Mouse (Mus musculus) telencephalon, adult 2 months (tissue): ENCODE results near the gene Grb7.

Experiments used
- DNase-seq: peaks from one replicate; pipeline ENCODE4 v3.0.0-alpha.2; 2011; ENCODE audit warnings: low read depth, low spot score

The Grb7 gene

DNA sequence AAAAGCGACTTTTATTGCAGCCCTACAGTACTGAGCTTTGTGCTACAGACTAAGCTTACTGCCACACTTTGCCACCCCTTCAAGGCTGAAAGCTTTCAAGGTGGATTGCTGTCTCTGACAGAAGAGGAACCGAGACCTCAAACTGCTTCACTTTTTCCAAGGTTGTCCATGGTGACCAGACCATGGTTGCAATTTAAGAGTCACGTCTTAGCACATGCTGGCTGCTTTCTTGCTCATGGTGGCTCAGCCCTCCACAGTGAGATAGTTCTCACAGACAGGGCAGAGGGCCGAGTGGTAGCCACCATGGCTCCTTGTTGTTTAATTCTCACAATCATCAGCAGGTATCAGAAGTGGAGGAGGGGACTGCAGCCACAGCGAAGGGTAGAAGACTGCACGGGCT is 24.6 kb downstream of the Grb7 start:
- no peak for DNase-seq

DNA sequence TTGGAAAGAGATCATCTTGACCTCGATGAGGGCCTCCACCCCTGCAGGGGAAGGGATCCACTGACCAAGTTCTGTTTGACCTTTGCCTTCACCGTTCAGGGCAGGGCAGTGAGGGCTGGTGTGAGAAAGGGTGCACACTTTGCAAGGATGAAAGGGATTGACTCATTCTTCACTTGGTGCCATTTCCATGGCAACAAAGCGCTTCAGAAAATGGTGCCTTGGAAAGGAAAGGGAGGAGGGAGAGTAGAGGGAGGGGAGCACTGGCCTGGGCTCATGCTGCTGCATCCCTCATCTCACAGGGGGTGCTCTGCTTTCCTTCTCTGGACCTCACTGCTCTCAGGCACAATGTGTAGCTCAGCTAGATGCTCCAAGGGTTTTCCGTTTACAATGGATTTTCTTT is 26.5 kb downstream of the Grb7 start:
- DNase-seq = no peak

DNA sequence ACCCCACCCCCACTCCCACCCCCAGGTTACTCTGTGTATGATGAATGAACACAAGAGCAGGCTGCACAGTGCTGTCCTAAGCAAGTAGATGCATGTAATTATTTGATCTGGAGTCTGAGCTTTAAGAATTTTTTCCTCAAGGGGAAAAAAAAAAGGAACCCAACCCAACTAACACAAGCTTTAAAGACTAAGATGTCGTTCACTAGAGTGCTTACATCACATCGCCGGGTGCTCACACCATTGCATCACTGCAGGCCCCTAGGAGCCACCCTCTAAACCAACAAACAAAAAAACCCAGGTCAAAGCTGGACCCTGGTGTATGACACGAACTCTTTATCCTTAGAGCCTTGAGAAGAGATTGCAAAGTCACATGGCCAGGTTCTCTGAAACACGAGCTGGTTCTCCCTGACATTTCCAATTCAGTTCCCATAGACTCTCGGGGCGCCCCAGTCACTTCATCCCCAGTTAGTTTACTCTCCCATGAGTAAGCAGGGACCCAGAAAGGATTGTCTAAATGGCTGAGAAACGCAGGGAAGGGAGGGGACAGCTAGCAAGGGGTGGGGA is 27.8 kb downstream of the Grb7 start:
- DNase-seq = no peak

DNA sequence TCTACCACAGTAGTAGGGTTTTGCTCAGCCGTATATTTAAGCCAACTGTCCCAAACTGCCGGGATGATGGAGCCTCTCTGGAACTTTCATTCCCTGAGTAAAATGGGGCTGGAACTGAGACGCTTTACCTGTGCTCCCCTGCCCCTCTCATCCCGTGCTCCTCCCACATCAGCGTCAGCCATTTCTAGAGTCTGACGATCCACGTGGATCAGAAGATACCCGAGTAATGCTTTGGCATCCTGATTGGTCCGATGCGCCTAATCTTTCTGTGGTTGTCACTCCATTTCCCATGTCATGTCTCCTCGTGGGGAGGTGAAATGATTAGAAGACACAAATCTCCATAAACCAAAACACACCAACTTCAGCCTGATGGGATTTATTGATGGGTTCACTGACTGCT is 28.8 kb downstream of the Grb7 start:
- DNase-seq = no peak

DNA sequence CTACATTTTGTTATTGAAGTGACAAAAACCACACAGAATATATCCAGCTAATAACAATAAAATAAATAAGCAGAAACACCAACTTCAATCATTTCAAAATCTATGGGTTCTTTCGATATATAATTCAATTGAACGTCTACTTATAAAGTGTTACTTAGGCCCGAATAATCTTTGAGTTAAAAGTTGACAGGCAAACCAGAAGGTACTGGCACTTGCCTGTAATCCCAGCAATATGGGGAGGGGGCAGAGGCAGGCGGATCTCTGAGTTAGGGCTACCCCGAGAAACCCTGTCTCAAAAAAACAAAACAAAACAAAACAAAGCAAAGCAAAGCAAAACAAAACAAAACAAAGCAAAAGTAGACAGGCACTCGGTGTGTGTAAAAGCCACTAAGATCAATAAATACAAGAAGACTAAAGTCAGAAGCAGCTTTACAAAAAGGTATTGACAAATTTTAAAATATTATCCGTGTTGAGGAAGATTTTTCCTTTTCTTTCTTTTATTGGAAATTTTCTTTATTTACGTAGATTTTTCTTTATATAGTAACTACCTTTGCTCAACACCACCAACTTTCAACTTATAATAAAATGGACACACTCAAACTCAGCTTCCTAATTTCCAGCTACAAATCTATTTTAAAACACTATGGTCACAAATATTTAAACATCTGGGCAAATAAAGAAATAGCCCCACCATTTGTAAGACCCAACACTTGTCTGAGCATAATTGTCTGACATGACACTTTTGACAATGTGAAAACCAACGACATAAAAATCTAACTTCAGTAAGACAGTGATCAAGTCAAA is 29.6 kb downstream of the Grb7 start:
- DNase-seq = no peak

DNA sequence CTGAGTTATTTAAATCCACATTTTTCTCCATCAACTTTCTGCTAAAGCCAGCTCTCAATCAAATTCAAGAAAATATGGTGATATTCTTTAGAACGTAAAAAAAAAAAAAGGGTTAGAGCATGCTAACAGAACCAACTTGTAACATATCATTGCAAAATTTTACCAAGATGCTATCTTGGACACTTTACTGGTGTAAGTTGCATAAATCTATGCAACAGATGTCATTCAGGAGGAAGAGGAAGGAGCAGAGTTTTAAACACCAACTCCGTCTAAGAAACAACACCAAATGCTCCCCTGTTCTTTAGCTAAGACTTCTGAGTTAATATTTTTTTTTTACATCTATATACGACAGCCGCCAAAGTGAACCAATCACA is 30.2 kb downstream of the Grb7 start:
- no peak for DNase-seq

DNA sequence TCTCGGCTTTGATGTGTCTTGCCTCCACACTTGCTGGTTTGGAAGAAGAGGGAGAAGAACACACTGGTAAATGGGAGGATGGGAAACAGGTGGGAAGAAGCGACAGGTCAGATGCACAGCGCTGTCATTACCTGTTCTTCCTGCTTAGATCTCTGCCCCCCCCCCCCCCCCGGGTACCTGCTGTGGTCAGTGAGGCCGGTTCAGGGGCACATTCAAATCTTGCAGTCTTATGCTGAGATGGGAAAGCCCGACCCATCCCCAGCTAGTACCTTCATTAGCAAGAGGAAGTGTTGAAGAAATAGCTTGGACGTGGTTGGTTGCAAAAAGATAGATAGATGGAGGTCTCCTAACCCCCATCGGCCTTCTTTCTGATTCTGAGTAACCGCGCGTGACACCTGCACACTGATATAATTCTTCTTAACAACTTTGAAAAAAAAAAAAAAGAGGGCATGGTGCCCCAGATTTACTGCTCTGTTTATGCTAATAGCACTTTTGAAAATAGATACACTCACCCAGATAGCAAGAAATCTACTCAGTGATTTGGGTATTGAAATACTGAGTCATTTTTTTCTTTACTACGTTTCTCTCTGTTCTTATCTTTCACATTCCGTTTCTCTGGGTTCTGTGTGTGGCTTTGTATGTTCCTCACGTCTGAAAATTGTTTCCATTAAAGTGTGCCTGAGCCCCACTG is 31.0 kb downstream of the Grb7 start:
- no peak for DNase-seq

DNA sequence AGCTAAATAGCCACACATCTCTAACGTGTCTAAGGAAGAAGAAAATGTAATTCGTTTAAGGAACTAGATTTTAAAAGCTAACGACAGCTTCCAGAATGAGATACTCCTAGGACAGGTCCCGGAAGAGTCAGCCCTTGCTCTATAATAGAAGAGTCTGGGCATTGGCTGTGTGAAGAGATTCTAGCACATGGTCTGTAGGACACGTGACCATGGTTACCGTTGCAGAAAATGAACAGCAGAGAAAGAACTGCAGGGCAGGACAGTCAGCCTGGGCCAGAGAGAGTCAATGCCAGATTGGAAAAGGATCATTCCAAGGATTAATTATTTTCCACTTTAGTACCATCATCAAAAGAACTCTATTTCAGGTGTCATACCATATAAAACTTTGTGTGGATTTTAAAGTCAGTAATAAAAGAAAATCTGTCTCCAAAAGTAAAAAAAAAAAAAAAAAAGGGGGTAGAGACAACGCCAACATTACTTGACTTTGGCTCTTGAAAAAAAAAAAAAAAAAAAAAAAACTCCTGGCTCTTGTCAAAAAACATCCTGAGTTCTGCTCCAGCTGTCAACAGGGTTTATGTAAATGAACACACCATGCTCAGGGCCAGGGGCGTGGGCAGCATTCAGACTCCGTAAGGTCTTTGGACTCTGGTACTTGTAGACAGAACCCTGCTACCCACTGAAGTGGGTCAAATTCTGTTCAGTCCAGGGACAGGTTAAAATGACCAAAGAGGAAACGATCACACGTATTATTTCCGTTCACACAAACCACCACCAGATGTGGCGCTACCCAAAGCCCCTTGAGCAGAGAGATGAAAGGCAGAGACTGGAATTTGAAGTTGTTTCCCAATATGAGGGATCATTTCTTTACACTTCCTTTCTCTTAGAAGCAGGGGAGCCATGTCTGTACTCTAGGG is 33.1 kb downstream of the Grb7 start:
- no peak for DNase-seq

DNA sequence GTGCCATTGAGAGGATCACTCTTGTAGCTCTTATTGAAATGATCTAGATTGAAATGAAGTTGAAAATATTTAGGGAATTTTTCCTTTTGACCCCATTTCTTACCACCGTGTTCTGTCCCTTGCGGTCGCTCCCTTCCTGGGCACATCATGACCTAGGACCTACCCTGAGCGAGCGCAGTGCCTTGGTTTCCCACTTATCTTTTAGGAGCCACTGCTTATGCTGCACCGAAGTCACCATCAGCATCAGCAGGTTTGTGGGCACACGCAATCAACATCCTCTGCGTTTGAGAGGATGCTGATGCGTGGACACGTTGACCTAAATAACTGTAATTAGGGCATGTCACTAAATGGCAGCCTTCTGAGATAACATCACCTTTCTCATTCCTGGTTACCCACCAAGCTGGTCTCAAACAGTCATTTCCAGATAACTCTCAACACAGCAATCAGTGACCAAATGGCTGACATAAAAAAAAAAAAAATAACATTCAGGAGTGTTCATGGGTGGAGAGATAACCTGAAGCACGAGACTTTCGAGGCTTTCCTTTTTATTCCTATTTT is 33.8 kb downstream of the Grb7 start:
- DNase-seq = no peak

DNA sequence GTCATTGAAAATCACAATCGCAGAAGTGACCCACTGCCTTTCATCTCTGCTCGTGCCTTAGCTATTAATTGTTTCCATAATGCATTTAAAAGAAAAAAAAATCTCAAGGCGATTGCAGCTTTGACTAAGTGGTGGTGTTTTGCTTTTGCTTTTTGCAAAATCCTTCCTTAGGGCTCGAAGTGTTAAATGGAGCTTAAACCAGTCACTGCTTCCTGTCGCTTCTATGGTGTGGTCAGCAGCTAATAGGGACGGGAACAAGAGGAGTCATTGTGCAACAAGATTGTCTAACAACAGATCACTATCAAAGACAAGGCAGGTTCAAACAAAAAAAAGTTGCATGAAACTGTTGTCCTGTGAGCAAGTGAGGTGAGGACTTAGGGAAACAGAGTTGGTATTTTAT is 35.0 kb downstream of the Grb7 start:
- no peak for DNase-seq

DNA sequence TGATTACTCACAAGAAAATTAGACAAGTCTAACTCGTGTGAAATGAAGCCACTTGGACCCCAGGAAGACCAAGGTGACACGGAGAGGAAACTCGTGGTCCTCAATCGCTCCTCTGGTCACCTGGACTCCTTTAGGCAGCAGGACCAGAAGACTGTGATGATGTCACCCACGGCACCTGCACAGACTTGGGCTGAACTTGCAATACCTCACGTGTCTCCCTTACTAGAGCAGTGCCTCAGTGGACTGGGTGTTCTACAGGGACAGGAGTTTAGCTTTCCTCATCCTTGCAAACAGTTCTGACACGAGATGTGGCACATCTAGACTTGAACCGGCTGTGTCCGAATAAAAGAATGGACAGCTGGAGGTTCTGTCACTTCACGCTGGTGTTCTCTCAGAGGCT is 35.9 kb downstream of the Grb7 start:
- no peak for DNase-seq

DNA sequence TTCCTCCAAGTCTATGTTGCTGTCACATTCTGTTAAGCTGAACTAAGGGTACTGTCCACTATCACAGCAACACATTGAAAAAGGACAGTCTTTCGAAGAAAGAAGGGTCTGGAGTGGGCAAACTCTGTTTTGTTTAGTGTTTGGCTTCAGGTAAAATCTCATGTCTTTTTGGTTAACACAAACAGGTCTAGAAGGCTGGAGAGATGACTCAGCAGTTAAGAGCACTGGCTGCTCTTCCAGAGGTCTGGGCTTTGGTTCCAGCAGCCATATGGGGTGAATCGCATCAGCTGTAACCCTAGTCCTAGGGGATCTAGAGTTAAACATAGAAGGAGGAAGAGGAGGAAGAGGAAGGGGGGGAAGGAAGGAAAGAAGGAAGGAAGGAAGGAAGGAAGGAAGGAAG is 39.6 kb downstream of the Grb7 start:
- DNase-seq = no peak

DNA sequence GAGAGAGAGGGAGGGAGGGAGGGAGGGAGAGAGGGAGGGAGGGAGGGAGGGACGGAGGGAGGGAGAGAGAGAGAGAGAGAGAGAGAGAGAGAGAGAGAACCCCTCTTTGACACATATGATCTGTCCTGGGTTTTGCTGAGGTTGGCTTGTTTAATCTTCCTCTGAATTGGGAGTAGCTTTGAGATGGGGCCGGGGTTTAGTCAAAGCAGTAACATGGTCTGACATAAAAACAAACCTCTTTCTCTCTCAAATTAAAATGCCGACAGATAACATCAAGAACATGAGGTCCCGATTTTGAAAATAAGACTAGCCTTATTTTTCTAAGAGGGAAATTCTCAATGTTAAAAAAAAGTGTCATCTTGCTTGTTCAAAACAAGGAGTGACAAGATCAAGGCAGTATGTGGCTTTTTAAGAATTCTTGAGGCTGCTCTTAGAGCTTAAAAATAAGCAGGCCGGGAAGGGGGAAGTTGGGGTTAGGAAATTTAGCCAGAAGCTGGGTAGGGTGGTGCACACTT is 41.4 kb downstream of the Grb7 start:
- no peak for DNase-seq

DNA sequence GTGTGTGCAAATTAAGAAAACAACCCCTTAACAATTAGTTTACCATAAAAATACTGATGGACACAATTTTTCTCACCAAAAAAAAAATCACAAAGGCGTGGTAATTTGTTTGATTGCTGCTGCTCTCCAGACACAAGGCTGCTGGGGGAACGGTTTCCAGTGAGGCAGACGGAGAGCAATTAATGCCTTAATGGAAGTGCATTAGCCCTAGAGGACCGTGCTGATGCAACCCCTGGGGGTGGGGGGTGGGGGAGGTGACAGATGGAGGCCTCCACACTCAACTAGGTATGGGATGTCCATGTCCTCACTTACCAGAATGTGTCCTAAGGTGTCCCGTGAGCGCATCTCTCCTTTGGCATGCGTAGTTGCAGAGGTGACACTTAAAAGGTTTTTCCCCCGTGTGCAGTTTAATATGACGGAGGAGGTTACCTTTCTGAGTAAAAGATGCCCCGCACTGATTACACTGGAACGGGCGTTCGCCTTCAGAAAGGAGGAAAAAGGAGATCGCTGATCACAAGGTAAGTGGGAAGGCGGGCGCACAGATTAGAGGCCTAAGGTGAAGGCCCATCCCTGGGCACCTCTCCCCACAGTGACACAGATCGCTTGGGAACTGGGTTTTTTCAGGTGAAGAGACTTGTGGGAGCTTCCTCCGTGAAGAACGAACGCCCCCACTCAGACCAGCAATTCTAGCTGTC is 42.5 kb downstream of the Grb7 start:
- no peak for DNase-seq

DNA sequence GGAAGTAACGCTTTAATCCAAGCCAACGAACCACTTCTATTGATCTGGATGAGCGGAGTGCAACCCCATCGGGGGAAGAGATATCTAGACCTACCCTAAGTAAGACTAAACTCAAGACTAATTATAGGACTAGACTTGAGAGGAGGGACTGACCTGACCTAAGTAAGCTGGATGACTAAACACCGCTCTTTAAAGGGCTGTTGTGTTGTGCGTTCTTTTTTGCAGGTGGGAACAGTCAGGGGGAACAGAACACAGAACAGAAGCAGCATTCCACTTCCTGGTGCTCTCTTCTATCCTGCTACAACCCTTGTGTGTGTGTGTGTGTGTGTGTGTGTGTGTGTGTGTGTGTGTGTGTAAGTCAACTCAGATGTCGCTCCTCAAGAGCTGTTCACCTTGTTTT is 45.4 kb downstream of the Grb7 start:
- DNase-seq = no peak

DNA sequence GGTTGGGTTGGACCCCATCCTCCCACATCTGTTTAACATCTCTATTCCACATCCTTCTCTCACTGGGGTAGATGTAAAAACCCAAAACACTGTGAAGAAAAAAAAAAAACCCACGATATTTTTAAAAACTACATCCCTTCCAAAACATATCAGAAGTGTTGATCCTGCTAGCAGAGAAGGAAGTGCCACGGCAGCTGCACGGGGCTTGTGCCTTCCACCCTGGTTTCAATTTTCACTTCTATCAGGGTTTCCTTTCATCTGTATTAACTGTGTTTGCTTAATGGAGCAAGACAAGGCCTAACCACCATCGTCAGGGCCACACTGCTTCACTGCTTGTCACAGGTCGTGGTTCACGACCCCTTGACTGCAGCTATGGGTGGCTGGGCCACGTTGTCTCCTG is 46.8 kb downstream of the Grb7 start:
- DNase-seq = no peak

DNA sequence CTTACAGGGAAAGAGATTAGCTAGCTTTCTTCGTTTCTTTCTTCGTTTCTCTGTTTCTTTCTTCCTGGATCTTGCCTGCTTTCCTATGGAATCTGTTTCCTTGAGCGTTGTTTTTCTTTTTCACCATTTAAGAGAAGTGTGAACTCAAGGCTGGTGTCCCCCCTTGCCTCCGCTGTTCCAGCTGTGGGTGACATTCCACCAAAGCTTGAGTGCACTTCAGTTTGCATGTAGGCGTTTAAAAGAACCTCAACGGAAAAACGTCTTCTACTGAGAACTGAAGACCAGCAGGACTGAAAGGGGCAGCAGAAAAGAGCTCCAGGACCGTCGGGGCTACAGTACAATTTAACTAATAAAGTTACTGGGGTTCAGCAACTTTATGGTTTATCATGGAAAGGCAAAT is 47.2 kb downstream of the Grb7 start:
- DNase-seq = no peak

DNA sequence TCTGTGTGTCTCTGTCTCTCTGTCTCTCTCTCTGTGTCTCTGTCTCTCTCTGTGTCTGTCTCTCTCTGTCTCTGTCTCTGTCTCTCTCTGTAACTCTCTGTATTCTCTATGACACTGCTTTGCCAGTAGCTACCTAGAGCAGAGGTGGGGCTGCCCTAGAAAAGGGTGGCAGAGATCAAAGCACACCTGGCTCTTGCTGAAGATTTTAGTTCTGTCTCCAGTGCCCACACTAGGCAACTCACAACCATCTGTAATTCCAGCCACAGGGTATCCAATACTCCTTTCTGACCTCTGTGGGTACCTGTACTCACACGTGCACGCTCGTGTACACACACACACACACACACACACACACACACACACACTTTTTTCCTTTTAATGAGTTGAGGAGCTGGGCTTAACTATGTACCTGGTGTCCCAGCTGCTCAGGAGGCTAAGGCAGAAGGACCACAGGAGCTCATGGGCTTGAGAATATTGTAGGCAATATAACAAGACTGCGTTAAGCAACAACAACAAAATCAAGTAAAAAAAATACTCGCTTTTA is 49.1 kb downstream of the Grb7 start:
- DNase-seq = no peak

DNA sequence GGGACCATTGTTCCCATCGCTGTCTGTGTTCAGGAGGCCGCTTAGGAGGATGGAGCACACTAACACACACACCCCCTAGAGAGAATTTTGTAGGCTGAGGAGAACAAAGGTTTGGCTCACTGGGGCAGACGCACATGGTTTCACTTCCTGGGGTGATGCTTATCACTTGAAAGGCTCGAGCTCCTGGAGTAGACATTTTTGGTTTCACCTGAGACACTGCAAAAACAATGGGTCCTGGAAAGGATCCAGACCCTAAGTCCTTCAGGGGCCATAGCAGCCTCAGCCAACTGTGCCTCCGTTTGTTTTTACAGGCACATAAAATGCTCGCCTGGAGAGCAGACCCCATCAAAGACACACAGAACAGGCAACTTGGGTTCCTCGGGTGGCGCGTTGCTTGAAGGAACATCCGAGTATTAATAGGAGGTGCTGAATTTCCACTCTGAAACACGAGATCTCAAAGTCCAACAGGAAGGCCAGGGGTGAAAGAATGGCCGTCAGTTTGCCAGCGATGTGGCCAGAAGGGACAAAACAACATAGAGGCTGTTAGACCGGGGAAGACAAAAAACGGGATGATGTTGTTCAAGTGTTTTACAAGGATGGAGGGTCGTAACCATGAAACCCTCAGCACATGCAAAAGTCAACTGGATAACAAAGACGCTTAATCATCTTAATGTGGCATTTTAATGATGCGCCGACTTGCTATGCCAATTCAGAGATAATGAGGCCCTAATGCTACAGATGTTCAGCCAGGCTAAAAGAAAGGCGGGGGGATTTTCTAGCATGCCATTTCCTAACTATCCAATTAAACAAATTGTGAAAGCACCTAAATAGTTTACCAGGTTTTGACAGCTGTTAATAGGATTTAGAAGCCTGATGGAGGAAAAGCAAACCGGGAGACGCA is 51.4 kb downstream of the Grb7 start:
- no peak for DNase-seq

DNA sequence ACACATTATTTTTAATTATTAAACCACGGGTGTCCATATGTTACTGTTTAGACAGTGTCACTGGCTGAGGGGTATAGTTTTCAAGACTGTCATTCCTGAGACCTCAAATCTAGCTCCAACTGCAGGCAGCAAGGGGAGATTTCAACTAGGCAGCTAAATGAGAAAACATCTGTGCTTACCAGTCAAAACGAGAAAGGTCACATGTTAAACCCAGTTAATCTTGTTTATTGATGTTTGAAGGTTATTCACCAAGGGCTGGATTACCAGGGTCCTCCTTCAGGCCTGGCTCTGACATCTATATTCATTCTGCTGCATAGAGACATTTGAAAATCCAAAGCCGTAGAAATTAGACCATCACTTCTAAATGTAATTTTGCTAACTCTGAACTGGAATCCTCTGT is 58.7 kb downstream of the Grb7 start:
- DNase-seq = no peak
